Mouse (Mus musculus) hindbrain, postnatal 0 days (tissue): ENCODE data around the gene Ak6. TPM values are rescaled to one million over a fixed set of nuclear protein-coding genes. Genes with fewer than 3 reads are reported as not detected.

Source experiments
- ATAC-seq: fragments of 200-750 bp; cut with Nextera tagmentation; 2 replicates; pipeline ENCODE4 v1.8.0; 2017; ENCODE audit warnings: mild to moderate bottlenecking, moderate TSS enrichment, moderate library complexity
- DNase-seq: peaks from one replicate; pipeline ENCODE4 v3.0.0-alpha.2; 2015; ENCODE audit warnings: low spot score
- H3K27ac ChIP-seq: fragments of 300-500 bp; sonication (generic); 2 replicates; pipeline ENCODE4 v1.5.1; 2014; ENCODE audit warnings: mild to moderate bottlenecking
- H3K27me3 ChIP-seq: fragments of 300-500 bp; sonication (generic); 2 replicates; pipeline ENCODE4 v1.6.1; 2014; ENCODE audit warnings: low read length, mixed read lengths; ENCODE audit not compliant: insufficient read depth
- H3K36me3 ChIP-seq: fragments of 300-500 bp; sonication (generic); 2 replicates; pipeline ENCODE4 v1.6.1; 2014; ENCODE audit warnings: low read length, mixed read lengths; ENCODE audit not compliant: insufficient read depth
- H3K4me1 ChIP-seq: fragments of 300-500 bp; sonication (generic); 2 replicates; pipeline ENCODE4 v1.6.1; 2014; ENCODE audit warnings: antibody characterized with exemption, low read length, mixed read lengths; ENCODE audit not compliant: insufficient read depth
- H3K4me2 ChIP-seq: fragments of 300-500 bp; sonication (generic); 2 replicates; pipeline ENCODE4 v1.6.1; 2014; ENCODE audit warnings: low read depth, mild to moderate bottlenecking, low read length, moderate library complexity, mixed read lengths
- H3K4me3 ChIP-seq: fragments of 300-500 bp; sonication (generic); 2 replicates; pipeline ENCODE4 v1.5.1; 2014; ENCODE audit warnings: low read length
- H3K9ac ChIP-seq: fragments of 300-500 bp; sonication (generic); replicated peaks from 2 replicates; pipeline ENCODE4 v1.6.1; 2014; ENCODE audit warnings: mild to moderate bottlenecking, low read length, moderate library complexity, mixed read lengths
- H3K9me3 ChIP-seq: fragments of 300-500 bp; sonication (generic); 2 replicates; pipeline ENCODE4 v1.6.1; 2016; ENCODE audit warnings: low read length, mixed read lengths
- CTCF ChIP-seq: IDR thresholded peaks from 2 replicates; pipeline ENCODE4 v1.5.1; 2016; ENCODE audit warnings: antibody characterized with exemption, control low read depth, low read depth
- WGBS: fragments of 180-500 bp; shearing (Covaris S2); extraction: QIAGEN DNeasy Blood & Tissue Kit; methylation state at CpG from one replicate; pipeline ENCODE4 v1.1.7; 2014; 5-methylcytosine and 5-hydroxymethylcytosine counted together
- polyA plus RNA-seq: library from polyadenylated mRNA; unstranded; fragments of >200 nt; fragmentation: Nextera tagmentation; extraction: Ambion mirVana; gene quantifications from 2 replicates; pipeline ENCODE4 v1.2.1, GENCODE M21; 2015
- total RNA-seq: library from RNA; depleted of rRNA; stranded (reverse); fragments of >200 nt; gene quantifications from 2 replicates; pipeline ENCODE4 v1.2.3, GENCODE M21; 2014; rRNA removed

Gene Ak6
- total RNA-seq (101 and 123 TPM in 2 replicates), polyA plus RNA-seq (320 and 328 TPM in 2 replicates)

DNA sequence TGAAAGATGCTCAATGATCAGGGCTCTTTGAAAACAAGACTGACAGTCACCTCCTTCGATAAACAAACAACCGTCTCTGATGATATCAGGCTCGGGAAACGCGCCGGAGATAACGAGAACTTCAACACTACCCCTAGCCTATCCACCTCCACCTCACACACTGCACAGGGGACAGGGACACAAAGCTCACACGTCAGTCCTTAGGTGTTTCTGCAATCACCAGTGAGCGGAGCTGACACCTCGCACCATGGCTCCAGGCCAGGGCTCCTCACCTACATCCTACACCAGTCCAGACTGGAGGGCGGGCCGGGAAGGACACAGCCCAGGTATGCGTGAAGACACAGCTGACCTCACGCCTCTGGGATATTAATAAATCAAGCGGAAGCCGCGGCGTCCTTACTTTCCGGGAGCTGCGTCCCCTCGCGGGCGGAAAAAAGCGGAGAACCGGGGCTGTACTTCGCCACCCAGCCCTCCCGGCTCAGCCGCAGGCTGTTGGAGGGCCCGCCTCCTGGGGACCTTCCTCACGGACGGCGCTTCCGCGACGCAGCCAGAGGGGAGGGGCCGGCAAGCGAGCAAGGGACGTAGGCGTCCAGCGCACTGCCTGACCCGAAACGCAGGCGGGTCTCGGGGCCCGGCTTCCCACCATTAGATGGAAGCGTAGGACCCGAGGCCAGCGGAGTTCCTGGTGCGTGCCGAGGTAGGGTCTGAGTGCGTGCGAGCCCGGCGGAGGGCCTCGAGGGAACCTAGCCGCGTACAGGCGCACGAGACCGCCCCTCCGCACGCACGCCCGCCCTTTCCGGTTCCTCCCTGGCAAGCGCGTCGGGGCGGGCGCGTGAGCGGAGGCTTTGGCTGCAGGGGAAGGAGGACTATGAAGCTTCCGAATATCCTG, at the start of gene Ak6, which contains the start of gene Rad17:
Ak6 (plus strand) TSS at position 430 of the 889 bp plus-strand sequence.
Rad17 (minus strand) TSS at position 502 of the 889 bp plus-strand sequence.
- Histone ChIP-seq H3K36me3 (peaks cover 13% of the 10 kb centered on the region; the same call in 1 of the 2 replicates), H3K9me3 (no peaks in the 10 kb centered on the region), H3K4me2 (peak within 1 kb of the TSS; percentile 75), H3K9ac (peak within 1 kb of the TSS; percentile 89), H3K27me3 (no peaks in the 10 kb centered on the region), H3K4me3 (peak within 1 kb of the TSS; percentile 87), H3K27ac (peak within 1 kb of the TSS; percentile 98), H3K4me1 (peaks cover 5% of the 10 kb centered on the region; the same call in 1 of the 2 replicates)
- DNase-seq (peak; percentile 96), ATAC-seq (peak; percentile 98)
- WGBS = under 1% methylated on average over 70 of the region's 73 CpGs
- TF ChIP-seq CTCF = peak; percentile 41; the same call in 1 of the 2 replicates

DNA sequence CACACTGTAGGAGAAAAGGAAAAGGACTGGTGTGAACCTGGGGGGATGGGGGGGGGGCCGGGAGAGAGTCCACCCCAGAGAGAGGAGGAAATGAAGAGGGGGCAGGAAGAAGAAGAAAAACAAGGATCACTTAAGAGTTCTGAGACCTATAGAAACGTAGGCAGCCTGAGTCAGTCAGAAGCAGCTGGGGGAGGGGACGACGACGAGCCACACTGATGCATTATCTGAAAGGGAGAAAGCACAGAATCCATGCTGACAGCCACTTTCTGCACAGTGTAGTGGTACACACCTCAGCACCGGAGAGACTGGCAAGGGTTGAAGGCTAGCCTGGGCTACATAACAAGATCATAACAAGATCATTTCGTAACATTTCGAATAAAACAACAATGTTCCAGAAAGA, 49.7 kb upstream of the Ak6 start:
- DNase-seq = no peak
- H3K36me3 ChIP-seq = no peaks in the 10 kb centered on the region
- ATAC-seq = no peak
- no peaks in the 10 kb centered on the region for H3K4me1 ChIP-seq
- no peak for TF ChIP-seq CTCF
- H3K9ac ChIP-seq = no peak overlapping the region
- no peaks in the 10 kb centered on the region for H3K27me3 ChIP-seq
- no peak overlapping the region for H3K4me2 ChIP-seq
- no peaks in the 10 kb centered on the region for H3K9me3 ChIP-seq
- WGBS = 65% methylated on average over 8 of the region's 8 CpGs
- H3K4me3 ChIP-seq = no peak overlapping the region
- no peak overlapping the region for H3K27ac ChIP-seq

DNA sequence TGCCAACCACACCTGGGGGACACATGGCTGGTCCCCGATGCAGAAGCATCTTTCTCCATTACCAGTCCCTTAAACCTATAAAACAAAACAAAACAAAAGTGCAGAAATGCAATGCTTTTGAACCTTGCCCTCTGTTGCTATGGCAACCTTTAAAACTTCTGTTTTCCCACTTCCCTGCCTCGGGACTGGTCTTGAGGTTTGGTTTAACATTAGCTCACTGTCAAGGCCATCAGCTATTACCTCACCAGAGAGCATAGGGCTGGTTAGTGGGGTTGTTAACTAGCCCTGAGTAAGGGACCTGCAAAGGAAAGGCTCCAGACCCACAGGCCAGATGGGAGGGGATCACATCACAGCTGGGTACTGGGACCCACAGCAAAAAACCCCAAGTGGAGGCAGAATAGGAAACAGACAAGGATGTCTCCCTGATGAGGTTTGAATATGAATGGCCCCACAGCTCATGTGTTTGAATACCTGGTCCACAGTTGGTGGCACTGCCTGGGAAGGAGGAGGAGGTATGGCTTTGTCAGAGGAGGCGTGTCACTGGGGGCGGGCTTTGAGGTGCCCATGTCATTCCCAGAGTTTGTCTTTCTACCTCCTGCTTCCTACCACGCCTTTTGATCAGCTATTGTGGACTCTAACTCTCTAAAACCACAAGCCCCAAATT, 48.4 kb upstream of the Ak6 start:
- Histone ChIP-seq H3K9ac (no peak overlapping the region), H3K27ac (no peak overlapping the region), H3K27me3 (no peaks in the 10 kb centered on the region), H3K36me3 (no peaks in the 10 kb centered on the region), H3K4me1 (no peaks in the 10 kb centered on the region), H3K4me2 (no peak overlapping the region), H3K4me3 (no peak overlapping the region), H3K9me3 (no peaks in the 10 kb centered on the region)
- TF ChIP-seq CTCF = no peak
- ATAC-seq = no peak
- DNase-seq = no peak
- 50% methylated on average over 5 of the region's 5 CpGs for WGBS

DNA sequence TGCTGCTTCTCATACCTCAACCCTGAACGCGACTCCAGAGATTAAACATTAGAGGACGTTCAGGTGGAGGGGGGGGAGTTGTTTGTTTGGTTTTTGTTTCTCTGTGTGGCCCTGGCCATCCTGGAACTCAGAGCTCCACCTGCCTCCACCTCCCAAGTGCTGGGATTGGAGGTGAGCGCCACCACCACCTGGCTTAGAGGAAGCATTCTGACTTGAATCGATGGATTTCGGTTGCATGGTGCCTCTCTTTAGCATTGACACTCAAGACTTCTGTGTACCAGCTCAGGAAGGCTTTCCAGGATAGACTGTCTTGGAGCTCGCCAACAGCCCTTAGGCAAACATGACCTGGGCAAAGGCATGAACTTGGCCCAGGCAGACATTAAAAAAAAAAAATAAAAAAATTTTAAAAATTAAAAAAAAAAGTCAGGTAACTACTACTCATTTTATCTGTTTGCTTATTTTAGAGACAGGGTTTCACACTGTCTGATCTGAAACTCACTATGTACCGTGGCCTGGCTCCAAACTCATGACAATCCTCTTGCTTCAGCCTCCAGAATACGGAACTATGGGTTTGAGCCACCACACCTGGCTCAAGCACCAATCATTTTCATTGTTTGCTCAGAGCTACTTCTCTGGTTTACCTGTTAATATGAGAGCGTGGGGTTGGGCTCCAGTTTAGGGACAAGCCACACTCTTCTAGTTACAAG, 47.6 kb upstream of the Ak6 start:
- Histone ChIP-seq H3K9me3 (no peaks in the 10 kb centered on the region), H3K27ac (no peak overlapping the region), H3K4me2 (no peak overlapping the region), H3K9ac (no peak overlapping the region), H3K27me3 (no peaks in the 10 kb centered on the region), H3K4me3 (no peak overlapping the region), H3K4me1 (no peaks in the 10 kb centered on the region), H3K36me3 (no peaks in the 10 kb centered on the region)
- TF ChIP-seq CTCF = no peak
- DNase-seq (no peak), ATAC-seq (no peak)
- WGBS = 87% methylated on average over 10 of the region's 10 CpGs

DNA sequence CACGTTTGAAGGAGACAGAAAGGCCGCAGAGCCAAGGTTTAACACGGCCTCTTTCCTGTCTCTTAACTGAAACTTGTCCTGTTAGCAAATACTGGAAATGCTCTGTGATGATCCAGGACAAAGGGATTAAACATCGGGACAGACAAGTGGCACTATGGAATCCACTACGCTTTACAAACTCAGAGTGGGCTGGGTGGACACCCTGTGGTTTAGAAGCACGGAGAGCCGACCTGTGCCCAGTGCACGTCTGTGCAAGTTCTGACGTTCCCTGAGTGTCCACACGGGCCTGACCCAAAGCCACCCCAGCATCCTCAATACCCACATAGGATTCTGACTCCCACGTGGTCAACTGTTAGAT, 47.1 kb upstream of the Ak6 start:
- H3K27ac ChIP-seq = no peak overlapping the region
- no peak for TF ChIP-seq CTCF
- DNase-seq (no peak), ATAC-seq (no peak)
- no peaks in the 10 kb centered on the region for H3K36me3 ChIP-seq
- no peak overlapping the region for H3K4me2 ChIP-seq
- H3K4me1 ChIP-seq = no peaks in the 10 kb centered on the region
- 92% methylated on average over 11 of the region's 11 CpGs for WGBS
- no peak overlapping the region for H3K9ac ChIP-seq
- H3K27me3 ChIP-seq = no peaks in the 10 kb centered on the region
- no peaks in the 10 kb centered on the region for H3K9me3 ChIP-seq
- no peak overlapping the region for H3K4me3 ChIP-seq

DNA sequence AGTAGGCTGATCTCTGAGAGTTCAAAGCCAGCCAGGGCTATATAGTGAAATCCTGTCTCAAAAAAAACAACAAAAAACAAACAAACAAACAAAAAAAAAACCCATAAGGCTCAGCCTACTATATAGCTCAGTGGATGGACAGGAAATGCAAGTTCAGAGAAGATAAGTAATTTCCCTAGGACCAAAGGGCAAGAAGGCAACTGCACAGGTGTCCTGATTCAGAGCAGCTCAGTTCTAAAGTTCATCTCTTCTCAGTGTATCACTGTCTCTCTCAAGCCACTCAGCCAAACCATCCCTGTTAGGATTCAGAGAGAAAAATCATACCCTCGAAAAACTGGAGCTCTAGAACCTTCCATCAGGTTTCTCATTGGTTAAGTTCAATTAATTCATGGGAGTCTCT, 44.9 kb upstream of the Ak6 start:
- no peak for TF ChIP-seq CTCF
- H3K4me2 ChIP-seq = no peak overlapping the region
- no peaks in the 10 kb centered on the region for H3K9me3 ChIP-seq
- H3K4me1 ChIP-seq = no peaks in the 10 kb centered on the region
- H3K27ac ChIP-seq = no peak overlapping the region
- DNase-seq (no peak), ATAC-seq (no peak)
- 79% methylated on average over 1 of the region's 1 CpGs for WGBS
- no peak overlapping the region for H3K4me3 ChIP-seq
- no peaks in the 10 kb centered on the region for H3K36me3 ChIP-seq
- no peaks in the 10 kb centered on the region for H3K27me3 ChIP-seq
- no peak overlapping the region for H3K9ac ChIP-seq
